Mouse (Mus musculus): ENCODE results near the gene Tomm40. TPM values are rescaled to one million over a fixed set of nuclear protein-coding genes. Genes with fewer than 3 reads are reported as not detected.
A peak's percentile ranks its signal among the peaks of the same experiment; 100 is the strongest.

Gene Tomm40
- total RNA-seq, 1 experiment: 342 TPM

DNA sequence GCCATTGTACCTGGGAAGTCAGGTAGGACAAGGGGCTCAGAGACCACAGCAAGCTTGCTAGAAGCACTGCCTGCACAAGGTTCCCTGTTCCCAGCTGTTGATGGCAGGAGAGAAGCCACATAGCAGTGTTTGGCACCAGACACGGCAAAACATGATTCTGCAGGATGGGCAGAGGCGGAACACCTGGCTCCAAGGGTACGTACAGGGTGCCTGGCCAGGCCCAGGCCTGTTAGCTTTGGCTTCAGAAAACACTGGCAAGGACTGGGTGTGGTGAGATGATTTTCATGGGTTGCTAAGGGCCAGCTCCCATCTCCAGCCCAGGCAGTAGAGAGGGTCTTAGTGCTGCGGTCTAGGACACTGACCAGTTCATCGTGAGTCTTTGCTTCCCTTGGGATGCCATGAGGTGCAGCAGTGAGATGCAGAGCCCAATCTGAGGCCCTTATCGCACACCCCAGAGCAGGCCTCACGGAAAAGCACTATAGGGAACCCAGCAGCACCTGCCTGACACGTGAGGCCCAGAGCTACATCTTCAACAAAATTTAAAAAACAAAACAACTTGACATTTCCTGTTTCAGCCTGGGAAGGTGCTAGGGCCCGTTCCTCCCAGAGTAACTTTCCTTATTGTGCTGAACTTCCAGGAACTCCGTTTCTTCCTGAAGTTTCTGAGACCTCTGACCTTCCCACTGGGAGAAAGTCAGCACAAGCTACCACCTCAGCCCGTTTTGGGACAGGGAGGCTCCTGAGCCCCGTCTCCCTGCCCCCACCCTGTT, 14.8 kb downstream of the Tomm40 start:
- in situ Hi-C loops (cut with MboI; ENCODE audit: low sequenced_read_pairs in 2 of 2, unreplicated experiment in 2 of 2): no loop called here
- Histone ChIP-seq H3K9ac (ENCODE audit: insufficient read depth, low read depth, low read length, poor library complexity, severe bottlenecking) (peak overlapping the region; percentile 55), H3K4me3 (ENCODE audit: insufficient read depth in 1 of 2, low read depth in 1 of 2, low read length in 2 of 2, poor library complexity in 1 of 2, severe bottlenecking in 1 of 2) (peak overlapping the region in 1 of 2 experiments; percentile 24; a peak in 1 of 4 replicates), H3K9me3 (ENCODE audit: control insufficient read depth, insufficient read depth, low read depth, low read length) (no peaks in the 10 kb centered on the region), H3K36me3 (ENCODE audit: control insufficient read depth, insufficient read depth, low read length, poor library complexity, severe bottlenecking) (peaks cover 44% of the 10 kb centered on the region), H3K4me1 (ENCODE audit: control insufficient read depth in 2 of 2, insufficient read depth in 2 of 2, low read length in 2 of 2, poor library complexity in 1 of 2) (peaks cover 0 to 25% of the 10 kb centered on the region in 2 experiments; a peak in 2 of 4 replicates), H3K27ac (ENCODE audit: insufficient read depth, low read depth, low read length, poor library complexity, severe bottlenecking) (peak overlapping the region; percentile 85)
- TF ChIP-seq CHD2 (IDR thresholded peaks at IDR 0.05; ENCODE audit: low read depth, low read length) (no peak), HCFC1 (IDR thresholded peaks at IDR 0.05; ENCODE audit: borderline replicate concordance, insufficient read depth, low read length) (no peak), MAFK (IDR thresholded peaks at IDR 0.05; ENCODE audit: insufficient read depth, low read depth, low read length) (no peak), ZC3H11A (IDR thresholded peaks at IDR 0.05; ENCODE audit: borderline replicate concordance, low read depth, low read length) (no peak), ZNF384 (IDR thresholded peaks at IDR 0.05; ENCODE audit: low read depth, low read length) (no peak)
- no peak for DNase-seq (ENCODE audit: low read depth, low spot score)

- Histone ChIP-seq H3K4me3 (ENCODE audit: insufficient read depth in 1 of 2, low read depth in 1 of 2, low read length in 2 of 2, poor library complexity in 1 of 2, severe bottlenecking in 1 of 2) (no peak overlapping the region), H3K27ac (ENCODE audit: insufficient read depth, low read depth, low read length, poor library complexity, severe bottlenecking) (peak overlapping the region; percentile 77; the same call in 1 of the 2 replicates), H3K4me1 (ENCODE audit: control insufficient read depth in 2 of 2, insufficient read depth in 2 of 2, low read length in 2 of 2, poor library complexity in 1 of 2) (peaks cover 0 to 30% of the 10 kb centered on the region in 2 experiments; a peak in 2 of 4 replicates), H3K9me3 (ENCODE audit: control insufficient read depth, insufficient read depth, low read depth, low read length) (no peaks in the 10 kb centered on the region), H3K36me3 (ENCODE audit: control insufficient read depth, insufficient read depth, low read length, poor library complexity, severe bottlenecking) (peaks cover 41% of the 10 kb centered on the region), H3K9ac (ENCODE audit: insufficient read depth, low read depth, low read length, poor library complexity, severe bottlenecking) (peak overlapping the region; percentile 36; the same call in 1 of the 2 replicates)
- DNase-seq (ENCODE audit: low read depth, low spot score): no peak
- TF ChIP-seq MAFK (IDR thresholded peaks at IDR 0.05; ENCODE audit: insufficient read depth, low read depth, low read length) (no peak), ZNF384 (IDR thresholded peaks at IDR 0.05; ENCODE audit: low read depth, low read length) (no peak)
- in situ Hi-C loops (cut with MboI; ENCODE audit: low sequenced_read_pairs in 2 of 2, unreplicated experiment in 2 of 2): no loop called here
Measured at GRCm38 (mm10) chr7:19699827-19700148, 15.4 kb downstream of the Tomm40 start.

DNA sequence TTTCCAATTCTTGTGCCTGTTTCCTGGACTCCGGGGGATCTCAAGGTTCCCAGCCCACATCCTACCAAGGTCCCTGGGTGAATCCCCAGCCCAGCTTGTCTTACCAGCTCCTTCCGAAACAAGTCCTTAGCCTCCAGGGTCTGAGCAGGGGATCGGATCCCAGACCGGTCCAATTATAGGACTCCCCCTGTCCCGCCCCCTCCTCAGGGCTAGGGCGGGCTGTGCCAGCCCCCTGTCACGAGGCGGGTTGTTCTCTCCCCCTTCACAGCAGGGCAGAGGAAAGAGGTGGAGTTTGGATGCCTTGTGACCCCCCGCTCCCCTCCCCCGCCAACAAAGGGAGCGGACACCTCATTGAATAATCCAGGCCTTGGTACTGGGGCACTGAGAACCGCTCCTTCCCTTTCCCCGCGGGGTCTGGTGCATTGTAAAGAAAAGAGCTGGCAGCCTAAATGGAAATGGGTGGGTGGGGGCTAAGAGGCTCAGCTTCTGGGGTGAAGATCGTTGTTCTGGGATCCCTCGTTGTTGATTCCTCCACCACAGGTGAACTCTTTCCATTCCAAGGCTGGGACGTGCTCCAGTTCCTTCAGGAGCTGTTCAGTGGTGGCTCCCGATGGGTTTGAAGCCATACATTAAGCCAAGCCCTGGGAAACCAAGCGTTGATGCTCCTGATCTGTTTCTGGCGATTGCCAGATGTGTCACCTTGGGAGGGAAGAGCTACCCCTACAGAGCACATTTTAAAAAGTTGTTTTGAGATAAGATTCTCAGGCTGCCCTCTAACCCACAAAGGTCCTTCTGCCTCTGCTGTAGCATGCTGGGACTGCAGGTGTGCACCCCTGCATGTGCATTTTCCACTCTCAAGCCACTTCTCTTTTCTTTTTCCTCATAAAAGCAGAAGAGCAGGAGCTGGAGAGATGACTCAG, 16.1 kb downstream of the Tomm40 start, which contains the start of gene Apoe:
TSS of gene Apoe (minus strand) at position 282 of the 920 bp plus-strand sequence.
- Histone ChIP-seq H3K4me3 (ENCODE audit: insufficient read depth in 1 of 2, low read depth in 1 of 2, low read length in 2 of 2, poor library complexity in 1 of 2, severe bottlenecking in 1 of 2) (peak within 1 kb of the TSS; percentile 61 to 79), H3K36me3 (ENCODE audit: control insufficient read depth, insufficient read depth, low read length, poor library complexity, severe bottlenecking) (peaks cover 35% of the 10 kb centered on the region), H3K27ac (ENCODE audit: insufficient read depth, low read depth, low read length, poor library complexity, severe bottlenecking) (peak within 1 kb of the TSS; percentile 77), H3K9me3 (ENCODE audit: control insufficient read depth, insufficient read depth, low read depth, low read length) (no peaks in the 10 kb centered on the region), H3K4me1 (ENCODE audit: control insufficient read depth in 2 of 2, insufficient read depth in 2 of 2, low read length in 2 of 2, poor library complexity in 1 of 2) (peaks cover 0 to 31% of the 10 kb centered on the region in 2 experiments; a peak in 2 of 4 replicates), H3K9ac (ENCODE audit: insufficient read depth, low read depth, low read length, poor library complexity, severe bottlenecking) (peak within 1 kb of the TSS; percentile 88)
- DNase-seq (ENCODE audit: low read depth, low spot score): peak; percentile 75
- TF ChIP-seq ZNF384 (IDR thresholded peaks at IDR 0.05; ENCODE audit: low read depth, low read length) (no peak), CHD2 (IDR thresholded peaks at IDR 0.05; ENCODE audit: low read depth, low read length) (no peak), MAFK (IDR thresholded peaks at IDR 0.05; ENCODE audit: insufficient read depth, low read depth, low read length) (no peak), ZC3H11A (IDR thresholded peaks at IDR 0.05; ENCODE audit: borderline replicate concordance, low read depth, low read length) (no peak), HCFC1 (IDR thresholded peaks at IDR 0.05; ENCODE audit: borderline replicate concordance, insufficient read depth, low read length) (no peak)
- in situ Hi-C loops (cut with MboI; ENCODE audit: low sequenced_read_pairs in 2 of 2, unreplicated experiment in 2 of 2): no loop called here

DNA sequence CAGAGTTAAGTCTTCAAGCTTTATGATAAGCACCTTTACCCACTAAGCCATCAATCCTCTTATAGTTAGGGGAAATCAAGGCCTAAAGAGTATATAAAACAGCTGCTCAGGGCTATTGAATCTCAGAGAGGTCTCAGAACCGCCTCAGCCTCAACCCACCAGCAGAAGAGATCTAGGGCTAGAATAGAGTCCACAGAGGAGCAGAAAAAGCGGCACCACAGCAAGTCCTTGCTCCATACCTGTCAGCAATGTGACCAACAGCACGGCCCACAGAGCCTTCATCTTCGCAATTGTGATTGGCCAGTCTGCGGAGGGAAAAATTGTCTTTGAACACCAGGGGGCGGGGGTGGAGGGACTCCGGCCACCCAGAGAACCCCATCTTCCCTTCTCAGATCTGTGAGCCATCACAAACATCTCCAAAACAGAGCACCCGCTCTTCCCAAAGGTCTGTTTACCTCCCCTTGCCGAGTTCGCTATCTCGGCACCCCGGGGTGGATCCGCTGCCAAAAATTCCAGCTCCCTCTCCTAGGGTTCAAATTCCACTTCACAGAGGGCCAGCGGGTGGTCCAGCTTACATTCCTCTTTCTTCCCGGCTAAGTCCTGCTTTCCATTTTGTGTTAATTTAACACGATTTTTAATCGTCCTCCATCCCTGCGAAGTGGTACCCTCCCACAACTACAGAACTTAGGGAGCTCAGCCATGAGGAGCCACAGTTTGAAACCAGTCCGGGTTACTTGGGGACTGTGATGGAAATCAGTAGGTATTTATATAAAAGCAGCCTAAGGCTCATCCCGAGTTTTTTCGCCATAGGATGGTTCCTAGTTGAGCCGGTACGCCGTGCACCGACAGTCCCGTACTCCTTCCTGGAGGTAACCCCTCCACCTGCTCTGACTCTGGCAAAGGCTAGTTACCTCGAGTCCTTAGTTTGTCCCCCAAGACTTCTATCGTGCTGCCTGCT, 17.0 kb downstream of the Tomm40 start:
- peaks cover 0 to 40% of the 10 kb centered on the region in 2 experiments; a peak in 2 of 4 replicates for H3K4me1 ChIP-seq (ENCODE audit: control insufficient read depth in 2 of 2, insufficient read depth in 2 of 2, low read length in 2 of 2, poor library complexity in 1 of 2)
- TF ChIP-seq ZNF384 (IDR thresholded peaks at IDR 0.05; ENCODE audit: low read depth, low read length) (no peak), ZC3H11A (IDR thresholded peaks at IDR 0.05; ENCODE audit: borderline replicate concordance, low read depth, low read length) (no peak), CHD2 (IDR thresholded peaks at IDR 0.05; ENCODE audit: low read depth, low read length) (no peak), MAFK (IDR thresholded peaks at IDR 0.05; ENCODE audit: insufficient read depth, low read depth, low read length) (no peak), HCFC1 (IDR thresholded peaks at IDR 0.05; ENCODE audit: borderline replicate concordance, insufficient read depth, low read length) (no peak)

More for the DNA sequence above, 17.0 kb downstream of the Tomm40 start:
- Histone ChIP-seq H3K4me3 (ENCODE audit: insufficient read depth in 1 of 2, low read depth in 1 of 2, low read length in 2 of 2, poor library complexity in 1 of 2, severe bottlenecking in 1 of 2) (peak overlapping the region; percentile 61 to 79), H3K36me3 (ENCODE audit: control insufficient read depth, insufficient read depth, low read length, poor library complexity, severe bottlenecking) (peaks cover 34% of the 10 kb centered on the region), H3K27ac (ENCODE audit: insufficient read depth, low read depth, low read length, poor library complexity, severe bottlenecking) (peak overlapping the region; percentile 67), H3K9ac (ENCODE audit: insufficient read depth, low read depth, low read length, poor library complexity, severe bottlenecking) (peak overlapping the region; percentile 88), H3K9me3 (ENCODE audit: control insufficient read depth, insufficient read depth, low read depth, low read length) (no peaks in the 10 kb centered on the region)
- in situ Hi-C loops (cut with MboI; ENCODE audit: low sequenced_read_pairs in 2 of 2, unreplicated experiment in 2 of 2): no loop called here
- DNase-seq (ENCODE audit: low read depth, low spot score): no peak
